9 mouse cellular contexts compared by ENCODE assay signal in the genomic region with DNA sequence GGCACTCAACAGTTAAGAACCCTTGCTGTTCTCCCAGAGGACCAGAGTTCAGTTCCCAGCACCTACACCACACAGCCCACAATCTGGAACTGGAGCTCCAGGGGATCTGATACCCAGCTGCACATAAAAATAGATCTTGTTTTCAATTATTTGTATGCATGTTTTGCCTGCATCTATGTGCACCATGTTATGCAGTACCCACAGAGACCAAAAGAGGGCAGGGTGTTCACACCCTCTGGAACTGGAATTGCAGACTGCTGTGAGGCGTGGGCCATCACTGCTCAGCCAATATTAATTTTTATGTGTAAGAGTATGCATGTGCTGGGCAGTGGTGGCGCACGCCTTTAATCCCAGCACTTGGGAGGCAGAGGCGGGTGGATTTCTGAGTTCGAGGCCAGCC. TPM values are rescaled to one million over a fixed set of nuclear protein-coding genes. Genes with fewer than 3 reads are reported as not detected.
DNase-seq lines count a peak whose midpoint lies in the region; ATAC-seq and TF ChIP-seq lines count a peak whose summit lies in the region.
"Had no signal": no experiment of that assay in that cellular context is flagged by ENCODE, and none has a peak within 500 bp of the region (broad histone marks: within the 10 kb centered on the region; RNA-seq: fewer than 3 reads in every experiment).

No protein-coding gene starts in this region.

- no peak for DNase-seq in gastrocnemius, adult 2 months
- no peak for DNase-seq in gastrocnemius, adult 8-10 months (ENCODE audit: low spot score in 2 of 2)
- DNase-seq in A20 (ENCODE audit: low read depth, low spot score), result peak; percentile 74
- no peak for DNase-seq in brain, embryonic 14.5 days (ENCODE audit: low read depth)
- DNase-seq in lung, embryonic 14.5 days, result peak; percentile 67
- DNase-seq in testis, postnatal 10 days (ENCODE audit: low spot score), result peak; percentile 58
- no peak for DNase-seq in right cerebral cortex, postnatal 14 days

- no peak for ATAC-seq in lung, embryonic 14.5 days (ENCODE audit: insufficient read depth)
- ATAC-seq in forebrain, embryonic 16.5 days, result no peak

- 68% methylated on average over 5 of the region's 5 CpGs for WGBS in lung, embryonic 14.5 days
- 69% methylated on average over 4 of the region's 5 CpGs for WGBS in forebrain, embryonic 16.5 days

- H3K27me3 ChIP-seq in lung, embryonic 14.5 days (ENCODE audit: insufficient read depth, low read length), result no peaks in the 10 kb centered on the region
- no peaks in the 10 kb centered on the region for H3K27me3 ChIP-seq in forebrain, embryonic 16.5 days (replicated peaks; ENCODE audit: control insufficient read depth, insufficient read depth, low read length)
- H3K27me3 ChIP-seq: limb, embryonic 12.5 days had no signal

- no peaks in the 10 kb centered on the region for H3K9me3 ChIP-seq in lung, embryonic 14.5 days (ENCODE audit: low read depth, low read length)
- no peaks in the 10 kb centered on the region for H3K9me3 ChIP-seq in forebrain, embryonic 16.5 days (ENCODE audit: control insufficient read depth, low read length)
- H3K9me3 ChIP-seq: limb, embryonic 12.5 days had no signal

- no peak overlapping the region for H3K4me3 ChIP-seq in gastrocnemius, adult 2 months
- no peak overlapping the region for H3K4me3 ChIP-seq in lung, embryonic 14.5 days (ENCODE audit: low read depth, low read length)
- H3K4me3 ChIP-seq in forebrain, embryonic 16.5 days (replicated peaks; ENCODE audit: low read length), result no peak overlapping the region
- H3K4me3 ChIP-seq: limb, embryonic 12.5 days had no signal

- peak; percentile 66 for TF ChIP-seq CTCF in gastrocnemius, adult 2 months (IDR thresholded peaks at IDR 0.05)
- peak; percentile 53; the same call in 1 of the 2 replicates for TF ChIP-seq CTCF in brain, embryonic 14.5 days (IDR thresholded peaks at IDR 0.05; ENCODE audit: borderline replicate concordance, extremely low read depth, insufficient read depth, insufficient read length)
- peak; percentile 71 for TF ChIP-seq CTCF in lung, embryonic 14.5 days (IDR thresholded peaks at IDR 0.05; ENCODE audit: low read depth)

- H3K9ac ChIP-seq in lung, embryonic 14.5 days, result no peak overlapping the region
- H3K9ac ChIP-seq in forebrain, embryonic 16.5 days (replicated peaks; ENCODE audit: low read depth, low read length), result no peak overlapping the region
- H3K9ac ChIP-seq: limb, embryonic 12.5 days had no signal

- peaks cover 4% of the 10 kb centered on the region; the same call in 1 of the 2 replicates for H3K36me3 ChIP-seq in lung, embryonic 14.5 days (ENCODE audit: insufficient read depth)
- H3K36me3 ChIP-seq in forebrain, embryonic 16.5 days (ENCODE audit: control insufficient read depth, insufficient read depth), result no peaks in the 10 kb centered on the region

- no peak for TF ChIP-seq POLR2A in brain, embryonic 14.5 days (IDR thresholded peaks at IDR 0.05; ENCODE audit: borderline replicate concordance, extremely low read depth, insufficient read depth, insufficient read length, poor library complexity, severe bottlenecking)

- H3K27ac ChIP-seq in gastrocnemius, adult 2 months, result no peak overlapping the region
- no peak overlapping the region for H3K27ac ChIP-seq in lung, embryonic 14.5 days (ENCODE audit: low read depth)
- no peak overlapping the region for H3K27ac ChIP-seq in forebrain, embryonic 16.5 days (ENCODE audit: low read length)
- H3K27ac ChIP-seq: limb, embryonic 12.5 days had no signal

- intact Hi-C loops in gastrocnemius, adult 2 months (cut with DNase I), result no loop called here

- no peaks in the 10 kb centered on the region for H3K4me1 ChIP-seq in lung, embryonic 14.5 days (ENCODE audit: insufficient read depth)
- peaks cover 7% of the 10 kb centered on the region; the same call in 1 of the 2 replicates for H3K4me1 ChIP-seq in forebrain, embryonic 16.5 days (replicated peaks; ENCODE audit: control insufficient read depth, insufficient read depth, low read length)

- H3K4me2 ChIP-seq in lung, embryonic 14.5 days, result no peak overlapping the region
- H3K4me2 ChIP-seq in forebrain, embryonic 16.5 days (ENCODE audit: low read length), result no peak overlapping the region
- H3K4me2 ChIP-seq: limb, embryonic 12.5 days had no signal

RNA-seq across cellular contexts. Expression of gene Spata2, which starts 4.6 kb away (rescaled TPM):
- 10 to 100 TPM; 18.4 to 18.9 TPM for total RNA-seq in gastrocnemius, adult 2 months (2021)
- total RNA-seq in gastrocnemius, adult 8-10 months (2022), result 10 to 100 TPM; 19.9 to 22.6 (median 20.4) TPM
- 44.4 and 45.9 TPM in 2 replicates for polyA plus RNA-seq in brain, embryonic 14.5 days (2012; rRNA removed)
- 15.6 and 16.4 TPM in 2 replicates for polyA plus RNA-seq in lung, embryonic 14.5 days (2014; fragmentation: Nextera tagmentation; extraction: Ambion mirVana)
- polyA plus RNA-seq in forebrain, embryonic 16.5 days (2015; fragmentation: Nextera tagmentation; extraction: Ambion mirVana), result 34.8 and 37.6 TPM in 2 replicates

RNA-seq across cellular contexts. Expression of gene Rnf114, which starts 4.8 kb away (rescaled TPM):
- 10 to 100 TPM; 40.0 to 40.9 TPM for total RNA-seq in gastrocnemius, adult 2 months (2021)
- total RNA-seq in gastrocnemius, adult 8-10 months (2022), result 10 to 100 TPM; 40.8 to 45.8 (median 43.0) TPM
- 133 and 160 TPM in 2 replicates for polyA plus RNA-seq in brain, embryonic 14.5 days (2012; rRNA removed)
- 94.7 and 98.7 TPM in 2 replicates for polyA plus RNA-seq in lung, embryonic 14.5 days (2014; fragmentation: Nextera tagmentation; extraction: Ambion mirVana)
- polyA plus RNA-seq in forebrain, embryonic 16.5 days (2015; fragmentation: Nextera tagmentation; extraction: Ambion mirVana), result 133 and 140 TPM in 2 replicates

RNA-seq across cellular contexts. Expression of gene Snai1, which starts 40.7 kb away (rescaled TPM):
- 1 to 10 TPM; 1.1 to 1.2 TPM for total RNA-seq in gastrocnemius, adult 2 months (2021)
- total RNA-seq in gastrocnemius, adult 8-10 months (2022), result under 1 TPM; 0.24 to 0.94 (median 0.65) TPM
- 7.8 and 12.0 TPM in 2 replicates for polyA plus RNA-seq in brain, embryonic 14.5 days (2012; rRNA removed)
- 152 and 162 TPM in 2 replicates for polyA plus RNA-seq in lung, embryonic 14.5 days (2014; fragmentation: Nextera tagmentation; extraction: Ambion mirVana)
- polyA plus RNA-seq in forebrain, embryonic 16.5 days (2015; fragmentation: Nextera tagmentation; extraction: Ambion mirVana), result 4.3 and 4.4 TPM in 2 replicates

Comparison
In these comparisons a context has a peak if more than half of its experiments do, and no peak if none do; other contexts are left out.
1. DNase-seq: peak in A20 (single experiment), lung, embryonic 14.5 days (single experiment) and testis, postnatal 10 days (single experiment); none in gastrocnemius, adult 2 months (single experiment), gastrocnemius, adult 8-10 months (0 of 2), brain, embryonic 14.5 days (single experiment) and right cerebral cortex, postnatal 14 days (single experiment).
2. RNA of gene Snai1, which starts 40.7 kb away (polyA plus RNA-seq): 152 to 162 TPM in lung, embryonic 14.5 days; 7.8 to 12.0 TPM in brain, embryonic 14.5 days and 4.3 to 4.4 TPM in forebrain, embryonic 16.5 days; every median in the first group is over 10 times any median in the second.
3. Peak in every context shown above with its lines, with median percentiles within 50 percentile points of each other: CTCF ChIP-seq.